Mouse (Mus musculus): Measurements from ENCODE around the gene Tacc3.

DNA sequence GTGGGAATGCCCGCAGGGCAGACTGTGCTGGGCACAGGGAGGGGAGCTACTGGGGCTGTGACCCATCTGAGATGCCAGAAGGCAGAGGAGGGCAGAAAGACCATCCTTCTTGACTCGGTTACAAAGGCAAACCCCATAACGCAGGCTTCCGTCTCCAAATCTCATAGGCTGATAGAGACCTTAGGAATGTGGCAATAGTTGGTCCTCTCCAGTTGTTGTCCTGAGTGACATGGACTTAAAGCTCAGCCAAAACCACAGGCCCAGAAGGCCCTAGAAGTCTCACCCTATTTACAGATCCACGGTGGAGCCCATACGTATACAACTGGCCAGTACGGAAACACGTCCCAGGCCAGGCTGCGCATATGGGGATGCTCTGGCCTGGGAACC, 36.5 kb downstream of the Tacc3 start:
- TF ChIP-seq GATA1 (IDR thresholded peaks at IDR 0.05; ENCODE audit: borderline replicate concordance, low read length) = no peak
- TF ChIP-seq FLI1 (IDR thresholded peaks at IDR 0.05; ENCODE audit: low read length) = no peak

Measured in megakaryocyte, embryonic 14.5 days (primary cell).